Mouse (Mus musculus) mesoderm, embryonic 11.5 days (tissue): ENCODE measurements around the gene Ephx1.
"Not testable (repeated sequence)": the region's sequence is repeated elsewhere in the genome, so short reads cannot be mapped to it uniquely, and the experiment has no call there.

Experiments
- DNase-seq: peaks from one replicate; pipeline ENCODE4 v3.0.0-alpha.2; 2012; ENCODE audit warnings: low read depth, low spot score

Gene Ephx1

DNA sequence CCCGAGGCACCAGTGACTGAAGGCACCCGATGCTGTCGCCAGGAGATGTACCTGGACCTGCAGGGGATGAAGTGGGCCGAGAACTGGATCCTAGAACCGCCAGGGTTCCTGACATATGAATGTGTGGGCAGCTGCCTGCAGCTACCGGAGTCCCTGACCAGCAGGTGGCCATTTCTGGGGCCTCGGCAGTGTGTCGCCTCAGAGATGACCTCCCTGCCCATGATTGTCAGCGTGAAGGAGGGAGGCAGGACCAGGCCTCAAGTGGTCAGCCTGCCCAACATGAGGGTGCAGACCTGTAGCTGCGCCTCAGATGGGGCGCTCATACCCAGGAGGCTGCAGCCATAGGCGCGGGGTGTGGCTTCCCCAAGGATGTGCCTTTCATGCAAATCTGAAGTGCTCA, 83.1 kb downstream of the Ephx1 start:
- not testable (repeated sequence) for DNase-seq

DNA sequence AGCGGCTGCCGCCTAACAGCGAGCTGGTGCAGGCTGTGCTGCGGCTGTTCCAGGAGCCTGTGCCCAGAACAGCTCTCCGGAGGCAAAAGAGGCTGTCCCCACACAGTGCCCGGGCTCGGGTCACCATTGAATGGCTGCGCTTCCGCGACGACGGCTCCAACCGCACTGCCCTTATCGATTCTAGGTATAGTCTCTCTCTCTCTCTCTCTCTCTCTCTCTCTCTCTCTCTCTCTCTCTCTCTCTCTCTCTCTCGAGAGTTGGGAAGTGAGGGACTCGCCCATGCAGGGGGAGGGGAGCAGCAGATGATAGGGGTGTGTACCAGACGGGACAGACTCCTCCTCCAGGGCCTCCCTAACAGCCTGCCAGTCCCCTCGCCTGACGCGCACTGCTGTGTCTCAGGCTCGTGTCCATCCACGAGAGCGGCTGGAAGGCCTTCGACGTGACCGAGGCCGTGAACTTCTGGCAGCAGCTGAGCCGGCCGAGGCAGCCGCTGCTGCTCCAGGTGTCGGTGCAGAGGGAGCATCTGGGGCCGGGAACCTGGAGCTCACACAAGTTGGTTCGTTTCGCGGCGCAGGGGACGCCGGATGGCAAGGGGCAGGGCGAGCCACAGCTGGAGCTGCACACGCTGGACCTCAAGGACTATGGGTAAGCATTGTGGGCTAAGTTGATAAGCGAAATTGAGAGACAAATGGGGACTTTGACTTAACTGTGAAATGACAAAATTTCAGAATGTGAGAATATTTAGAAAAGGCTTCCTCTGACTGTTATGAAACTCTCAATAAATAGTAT, 83.9 kb downstream of the Ephx1 start:
- not testable (repeated sequence) for DNase-seq

DNA sequence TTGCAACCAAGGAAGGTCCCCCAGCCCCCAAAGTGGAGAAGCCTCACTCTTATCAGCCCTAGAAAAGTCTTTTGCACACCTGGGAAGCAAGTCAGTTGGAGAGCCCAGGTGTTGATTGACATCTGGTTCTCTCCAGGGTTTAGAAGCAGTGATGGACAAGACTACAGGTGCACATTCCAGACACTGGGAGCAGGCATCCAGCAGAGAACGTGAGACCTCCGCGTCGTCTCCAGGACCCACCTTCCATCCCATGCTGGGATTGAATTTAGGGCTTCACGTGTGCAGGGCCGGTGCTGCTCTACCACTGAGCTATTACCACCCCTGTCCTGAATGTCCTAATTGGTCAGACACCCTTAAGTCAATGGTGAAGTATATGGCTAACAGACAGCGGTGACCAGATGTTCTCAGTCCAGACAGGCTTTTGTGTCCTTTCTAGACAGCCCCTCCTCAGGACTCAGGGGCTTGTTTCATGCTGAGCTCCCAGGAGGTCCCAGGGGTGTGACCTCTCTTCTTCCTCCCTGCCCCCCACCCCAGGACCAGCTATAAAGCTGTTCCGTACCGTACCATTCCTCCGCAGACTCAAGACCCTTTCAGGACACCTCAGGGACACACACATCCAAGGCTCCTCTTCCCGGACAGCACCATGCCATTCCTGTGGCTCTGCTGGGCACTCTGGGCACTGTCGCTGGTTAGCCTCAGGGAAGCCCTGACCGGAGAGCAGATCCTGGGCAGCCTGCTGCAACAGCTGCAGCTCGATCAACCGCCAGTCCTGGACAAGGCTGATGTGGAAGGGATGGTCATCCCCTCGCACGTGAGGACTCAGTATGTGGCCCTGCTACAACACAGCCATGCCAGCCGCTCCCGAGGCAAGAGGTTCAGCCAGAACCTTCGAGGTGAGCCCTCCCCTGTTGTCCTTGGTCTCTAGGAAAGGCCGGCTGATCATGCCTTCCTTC, 86.0 kb downstream of the Ephx1 start, which contains the start of gene Lefty1:
Gene Lefty1, plus strand, starts transcription at position 556 of the 953 bp plus-strand sequence.
- no peak for DNase-seq

DNA sequence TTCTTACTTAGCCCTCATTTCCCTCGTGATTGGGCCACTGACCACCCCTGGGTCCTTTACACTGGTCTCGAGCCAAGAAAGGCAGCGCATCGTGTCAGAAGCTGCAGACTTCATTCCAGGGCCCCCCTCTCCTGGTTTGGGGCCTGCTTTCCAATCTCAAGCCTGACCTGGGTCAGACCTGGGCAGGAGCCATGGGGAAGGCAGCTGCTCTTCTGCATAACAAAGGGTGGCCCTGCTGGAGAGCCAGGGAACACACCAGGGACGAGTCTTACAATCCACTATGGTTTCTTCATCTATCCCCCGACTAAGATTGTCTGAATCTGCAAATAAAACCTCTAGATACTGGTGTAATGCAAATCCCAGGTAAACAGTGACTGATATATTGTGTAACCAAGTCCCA, 87.0 kb downstream of the Ephx1 start:
- DNase-seq, result no peak

DNA sequence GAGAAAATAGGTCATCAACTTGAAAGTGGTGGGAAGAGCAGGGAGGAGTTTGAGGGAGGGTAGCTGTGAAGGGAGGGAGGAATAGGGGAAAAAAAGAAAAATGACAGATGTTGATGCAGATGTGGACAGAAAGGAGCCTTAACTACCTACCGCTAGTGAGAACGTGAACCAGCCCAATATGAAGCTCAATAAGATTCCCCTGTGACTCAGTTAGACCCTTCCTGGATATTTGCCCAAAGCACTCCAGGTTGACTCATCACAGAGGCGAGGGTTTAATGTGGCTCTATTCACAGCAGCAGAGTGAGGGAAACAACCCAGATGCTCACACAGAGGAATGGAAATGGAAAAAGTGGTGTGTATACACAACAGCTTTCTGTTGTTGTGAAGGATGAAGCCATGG, 89.6 kb downstream of the Ephx1 start:
- no peak for DNase-seq

DNA sequence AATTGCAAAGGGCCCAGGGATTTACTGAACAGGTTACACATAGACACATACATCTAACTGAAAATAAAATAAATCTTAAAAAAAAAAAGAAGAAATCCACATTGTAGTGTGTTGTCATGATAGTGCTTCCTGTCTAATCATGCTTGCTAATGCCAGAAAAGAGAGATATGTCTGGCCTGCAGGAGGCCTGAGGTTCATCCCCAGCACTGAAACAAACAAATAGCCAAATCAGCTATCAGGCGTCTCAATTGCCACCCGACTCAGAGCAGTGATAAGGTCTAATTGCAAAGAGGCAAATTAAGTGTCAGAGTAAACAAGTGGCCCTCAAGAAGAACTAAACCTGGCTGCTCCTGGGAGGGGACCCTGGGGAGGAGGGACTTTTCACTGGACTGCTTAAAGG, 91.1 kb downstream of the Ephx1 start:
- DNase-seq, result no peak

DNA sequence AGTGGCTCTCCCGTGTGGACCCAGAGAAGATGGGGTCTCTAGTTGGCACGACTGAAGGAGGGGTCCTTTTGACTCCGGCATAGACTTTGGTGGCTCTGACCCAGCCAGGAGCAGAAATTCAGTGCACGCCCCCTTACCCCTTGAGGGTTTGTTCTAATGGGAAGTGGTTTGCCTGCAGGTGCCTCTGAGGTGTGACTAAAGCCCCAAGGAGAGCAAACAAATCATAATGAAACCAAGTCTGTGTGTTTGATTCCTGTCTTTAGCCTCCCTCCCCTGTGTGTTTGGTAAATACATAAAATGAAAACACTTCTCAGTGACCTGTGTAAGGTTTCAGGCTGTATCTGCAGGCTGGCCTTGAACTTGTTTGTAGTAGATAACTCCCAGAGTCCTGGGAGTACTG, 94.4 kb downstream of the Ephx1 start:
- DNase-seq, result no peak
